Mouse (Mus musculus) heart, postnatal 0 days (tissue): ENCODE data around the gene Ccdc134.

Experiments
- CTCF ChIP-seq: IDR thresholded peaks from 2 replicates; pipeline ENCODE4 v1.5.1; 2016; ENCODE audit warnings: antibody characterized with exemption, control low read depth, low read depth
- EP300 ChIP-seq: IDR thresholded peaks from 2 replicates; pipeline ENCODE4 v1.6.1; 2016; ENCODE audit warnings: antibody characterized with exemption, low read depth

GRCm38 (mm10) chr15:82183596-82183995 is 55.9 kb downstream of the Ccdc134 start:
- TF ChIP-seq CTCF (no peak), EP300 (no peak)
